Mouse (Mus musculus): ENCODE results near the gene Itprid1. TPM values are rescaled to one million over a fixed set of nuclear protein-coding genes. Genes with fewer than 3 reads are reported as not detected.

Gene Itprid1
- not detected for polyA plus RNA-seq (2017; shearing (Covaris generic))

GRCm38 (mm10) chr6:55836650-55837320, at the start of gene Itprid1:
Gene Itprid1, plus strand, starts transcription at chr6:55836895.

DNA sequence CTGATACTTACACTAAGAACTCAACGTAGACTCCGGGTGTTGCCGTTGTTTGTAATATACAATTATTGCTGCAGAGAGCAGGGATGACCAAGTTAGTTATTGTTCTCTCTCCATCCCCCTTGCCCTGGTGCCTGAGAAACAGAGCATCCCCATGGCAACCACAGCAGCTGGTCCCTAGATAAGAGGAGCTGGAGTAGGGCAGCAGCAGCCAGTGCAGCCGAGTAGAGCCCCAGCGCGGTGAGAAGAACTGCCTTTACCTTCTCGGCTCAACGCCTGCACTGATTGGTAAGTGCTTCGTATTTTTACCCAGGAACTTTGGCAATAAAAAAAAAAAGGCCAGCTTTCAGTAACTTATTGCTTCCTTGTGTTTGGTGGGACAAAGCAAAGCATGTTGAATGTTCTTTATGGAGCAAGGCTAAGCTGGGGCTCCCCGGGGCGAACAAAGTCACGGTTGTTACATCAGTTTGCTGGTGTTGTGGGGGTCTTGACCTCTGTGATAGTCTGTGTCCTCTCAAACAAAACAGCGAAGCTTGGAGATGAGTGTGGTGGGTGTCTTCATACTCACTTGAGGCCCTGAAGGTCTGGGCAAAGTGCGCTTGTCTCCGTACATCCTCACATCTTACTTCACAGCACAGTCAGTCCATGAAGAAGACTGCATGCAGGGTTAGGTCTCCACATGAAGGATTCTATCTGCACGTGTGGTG, 180.7 kb downstream of the Itprid1 start, which contains the start of gene Ppp1r17:
Ppp1r17 (plus strand) TSS at position 207 of the 704 bp plus-strand sequence.

Other genes with a start within 250 kb of the Itprid1 start
- not detected for gene Neurod6, start 155.6 kb upstream of the Itprid1 start, polyA plus RNA-seq (2017; shearing (Covaris generic))
- gene Ppp1r17, start 180.6 kb downstream of the Itprid1 start, polyA plus RNA-seq (2017; shearing (Covaris generic)), result not detected